10 mouse cellular contexts compared by ENCODE assay signal in the genomic region with DNA sequence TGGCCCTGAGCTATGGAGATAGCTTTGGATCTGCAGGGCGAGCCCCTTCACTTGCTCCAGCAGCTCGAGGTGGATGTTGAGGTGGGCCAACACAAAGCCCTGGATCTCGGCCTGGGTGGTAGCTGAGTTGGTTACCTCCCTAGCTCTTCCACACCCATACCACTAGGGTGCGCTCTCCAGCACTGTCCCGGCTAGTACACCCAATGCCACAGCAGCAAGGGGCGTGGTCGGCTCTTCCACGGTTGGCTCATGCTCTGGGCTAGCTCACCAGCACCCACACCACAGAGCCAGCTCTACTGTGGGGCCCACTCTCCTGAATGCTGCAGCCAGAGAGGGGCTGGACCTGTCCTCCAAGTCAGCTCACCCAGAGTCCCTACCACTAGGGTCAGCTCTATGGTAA. TPM values are rescaled to one million over a fixed set of nuclear protein-coding genes. Genes with fewer than 3 reads are reported as not detected.
DNase-seq lines count a peak whose midpoint lies in the region; ATAC-seq and TF ChIP-seq lines count a peak whose summit lies in the region.
"Had no signal": no experiment of that assay in that cellular context is flagged by ENCODE, and none has a peak within 500 bp of the region (broad histone marks: within the 10 kb centered on the region; RNA-seq: fewer than 3 reads in every experiment).

No protein-coding gene starts in this region.

- no peaks in the 10 kb centered on the region for H3K27me3 ChIP-seq in embryonic facial prominence, embryonic 11.5 days (ENCODE audit: control insufficient read depth, insufficient read depth, low read length)
- no peaks in the 10 kb centered on the region for H3K27me3 ChIP-seq in kidney, postnatal 0 days (ENCODE audit: insufficient read depth, low read length)
- H3K27me3 ChIP-seq in thymus, adult 2 months (ENCODE audit: control insufficient read depth, insufficient read depth, low read length) = no peaks in the 10 kb centered on the region
- peaks cover 44% of the 10 kb centered on the region for H3K27me3 ChIP-seq in forebrain, embryonic 13.5 days

- WGBS in embryonic facial prominence, embryonic 11.5 days = 12% methylated on average over 8 of the region's 8 CpGs
- 18% methylated on average over 8 of the region's 8 CpGs for WGBS in kidney, postnatal 0 days
- WGBS in thymus, adult 2 months = 8% methylated on average over 8 of the region's 8 CpGs
- WGBS in forebrain, embryonic 13.5 days = 10% methylated on average over 8 of the region's 8 CpGs

- intact Hi-C loops in left cerebral cortex, postnatal 4 days (cut with DNase I) = no loop called here

- H3K9me3 ChIP-seq in embryonic facial prominence, embryonic 11.5 days (replicated peaks; ENCODE audit: control insufficient read depth, low read length) = no peaks in the 10 kb centered on the region
- H3K9me3 ChIP-seq in kidney, postnatal 0 days (replicated peaks; ENCODE audit: low read length) = no peaks in the 10 kb centered on the region
- H3K9me3 ChIP-seq in forebrain, embryonic 13.5 days (replicated peaks) = no peaks in the 10 kb centered on the region
- H3K9me3 ChIP-seq: neural tube, embryonic 13.5 days had no signal

- H3K9ac ChIP-seq in embryonic facial prominence, embryonic 11.5 days (replicated peaks; ENCODE audit: low read length) = no peak overlapping the region
- no peak overlapping the region for H3K9ac ChIP-seq in kidney, postnatal 0 days (ENCODE audit: low read depth, low read length)
- H3K9ac ChIP-seq in forebrain, embryonic 13.5 days = no peak overlapping the region
- H3K9ac ChIP-seq: neural tube, embryonic 13.5 days had no signal

- TF ChIP-seq POLR2A in thymus, adult 2 months (IDR thresholded peaks at IDR 0.05; ENCODE audit: control insufficient read depth, extremely low read depth, insufficient read depth, low read length, poor library complexity) = no peak

- H3K36me3 ChIP-seq in embryonic facial prominence, embryonic 11.5 days (replicated peaks; ENCODE audit: control insufficient read depth, insufficient read depth, low read depth, low read length) = no peaks in the 10 kb centered on the region
- H3K36me3 ChIP-seq in kidney, postnatal 0 days (ENCODE audit: insufficient read depth, low read length) = no peaks in the 10 kb centered on the region
- H3K36me3 ChIP-seq in thymus, adult 2 months (ENCODE audit: control insufficient read depth, insufficient read depth, low read length) = no peaks in the 10 kb centered on the region
- H3K36me3 ChIP-seq in forebrain, embryonic 13.5 days (ENCODE audit: poor library complexity, severe bottlenecking) = no peaks in the 10 kb centered on the region
- H3K36me3 ChIP-seq: neural tube, embryonic 13.5 days had no signal

- peak; percentile 71 for TF ChIP-seq CTCF in kidney, postnatal 0 days (IDR thresholded peaks at IDR 0.05; ENCODE audit: low read depth)
- peak; percentile 93 for TF ChIP-seq CTCF in thymus, adult 2 months (IDR thresholded peaks at IDR 0.05; ENCODE audit: borderline replicate concordance, control insufficient read depth, extremely low read depth, insufficient read depth, low read length, poor library complexity)

- DNase-seq in left cerebral cortex, postnatal 4 days = peak; percentile 24
- DNase-seq in left cerebral cortex, adult 11 months (ENCODE audit: low spot score) = no peak
- DNase-seq in WW6 (ENCODE audit: low read depth, low spot score) = peak; percentile 64
- peak; percentile 58 for DNase-seq in embryonic facial prominence, embryonic 11.5 days (ENCODE audit: low spot score)
- DNase-seq in kidney, postnatal 0 days (ENCODE audit: low spot score) = peak; percentile 72
- peak; percentile 79 for DNase-seq in thymus, adult 2 months

- no peak overlapping the region for H3K4me2 ChIP-seq in embryonic facial prominence, embryonic 11.5 days (ENCODE audit: low read depth, low read length)
- H3K4me2 ChIP-seq in kidney, postnatal 0 days (ENCODE audit: low read length) = no peak overlapping the region
- no peak overlapping the region for H3K4me2 ChIP-seq in forebrain, embryonic 13.5 days
- H3K4me2 ChIP-seq: neural tube, embryonic 13.5 days had no signal

- no peaks in the 10 kb centered on the region for H3K4me1 ChIP-seq in embryonic facial prominence, embryonic 11.5 days (ENCODE audit: control insufficient read depth, insufficient read depth, low read length)
- no peaks in the 10 kb centered on the region for H3K4me1 ChIP-seq in kidney, postnatal 0 days (replicated peaks; ENCODE audit: insufficient read depth, low read length)
- no peaks in the 10 kb centered on the region for H3K4me1 ChIP-seq in thymus, adult 2 months (replicated peaks; ENCODE audit: control insufficient read depth, insufficient read depth, low read length)
- no peaks in the 10 kb centered on the region for H3K4me1 ChIP-seq in forebrain, embryonic 13.5 days
- H3K4me1 ChIP-seq: neural tube, embryonic 13.5 days had no signal

- ATAC-seq in embryonic facial prominence, embryonic 11.5 days (replicated peaks; ENCODE audit: insufficient number of reproducible peaks, low FRiP score, low TSS enrichment, low read depth) = no peak
- ATAC-seq in kidney, postnatal 0 days (replicated peaks; ENCODE audit: low FRiP score, low read depth) = no peak; the same call in 1 of the 2 replicates
- ATAC-seq in megakaryocyte progenitor cell, adult 5-6 weeks (replicated peaks; ENCODE audit: poor library complexity) = peak; percentile 100
- no peak for ATAC-seq in forebrain, embryonic 13.5 days

- H3K4me3 ChIP-seq in embryonic facial prominence, embryonic 11.5 days (ENCODE audit: low read depth, low read length) = no peak overlapping the region
- no peak overlapping the region for H3K4me3 ChIP-seq in kidney, postnatal 0 days (replicated peaks; ENCODE audit: low read depth, low read length)
- no peak overlapping the region for H3K4me3 ChIP-seq in thymus, adult 2 months (ENCODE audit: control insufficient read depth, insufficient read depth, low read length)
- H3K4me3 ChIP-seq in forebrain, embryonic 13.5 days = no peak overlapping the region
- H3K4me3 ChIP-seq: neural tube, embryonic 13.5 days had no signal

- H3K27ac ChIP-seq in embryonic facial prominence, embryonic 11.5 days (replicated peaks; ENCODE audit: low read depth, low read length) = no peak overlapping the region
- no peak overlapping the region for H3K27ac ChIP-seq in kidney, postnatal 0 days
- H3K27ac ChIP-seq in thymus, adult 2 months (ENCODE audit: control insufficient read depth, insufficient read depth, low read length) = no peak overlapping the region
- H3K27ac ChIP-seq in forebrain, embryonic 13.5 days = no peak overlapping the region
- H3K27ac ChIP-seq: neural tube, embryonic 13.5 days had no signal

RNA-seq across cellular contexts. Expression of a gene that starts 6.0 kb away (rescaled TPM):
- under 1 TPM in 1 of 2 experiments, not detected in 1; 0.14 TPM for total RNA-seq in left cerebral cortex, postnatal 4 days (2021)
- polyA plus RNA-seq in embryonic facial prominence, embryonic 11.5 days (2014; fragmentation: Nextera tagmentation; extraction: Ambion mirVana) = 0.06 and 0.49 TPM in 2 replicates
- polyA plus RNA-seq in kidney, postnatal 0 days (2015; fragmentation: Nextera tagmentation; extraction: Ambion mirVana) = 0.88 and 1.8 TPM in 2 replicates
- not detected in 2 replicates for total RNA-seq in megakaryocyte progenitor cell, adult 5-6 weeks (2015)
- not detected in 2 replicates for total RNA-seq in megakaryocyte progenitor cell, adult 5-6 weeks (2017)
- 6.1 and 6.6 TPM in 2 replicates for polyA plus RNA-seq in thymus, adult 2 months (2012; rRNA removed)
- 8.1 and 16.7 TPM in 2 replicates for polyA plus RNA-seq in forebrain, embryonic 13.5 days (2015; fragmentation: Nextera tagmentation; extraction: Ambion mirVana)
- total RNA-seq: gastrocnemius, postnatal 36 days had no signal

RNA-seq across cellular contexts. Expression of a gene that starts 58.4 kb away (rescaled TPM):
- total RNA-seq in left cerebral cortex, postnatal 4 days (2021) = under 1 TPM in 1 of 2 experiments, not detected in 1; 0.28 TPM
- polyA plus RNA-seq in embryonic facial prominence, embryonic 11.5 days (2014; fragmentation: Nextera tagmentation; extraction: Ambion mirVana) = 0.17 and 0.24 TPM in 2 replicates
- 1.0 and 1.2 TPM in 2 replicates for polyA plus RNA-seq in kidney, postnatal 0 days (2015; fragmentation: Nextera tagmentation; extraction: Ambion mirVana)
- 0.52 and 0.54 TPM in 2 replicates for total RNA-seq in megakaryocyte progenitor cell, adult 5-6 weeks (2015)
- total RNA-seq in megakaryocyte progenitor cell, adult 5-6 weeks (2017) = 1.4 and 3.9 TPM in 2 replicates
- polyA plus RNA-seq in thymus, adult 2 months (2012; rRNA removed) = 15.4 and 18.8 TPM in 2 replicates
- 0.15 and 0.40 TPM in 2 replicates for polyA plus RNA-seq in forebrain, embryonic 13.5 days (2015; fragmentation: Nextera tagmentation; extraction: Ambion mirVana)
